In the genomic region with DNA sequence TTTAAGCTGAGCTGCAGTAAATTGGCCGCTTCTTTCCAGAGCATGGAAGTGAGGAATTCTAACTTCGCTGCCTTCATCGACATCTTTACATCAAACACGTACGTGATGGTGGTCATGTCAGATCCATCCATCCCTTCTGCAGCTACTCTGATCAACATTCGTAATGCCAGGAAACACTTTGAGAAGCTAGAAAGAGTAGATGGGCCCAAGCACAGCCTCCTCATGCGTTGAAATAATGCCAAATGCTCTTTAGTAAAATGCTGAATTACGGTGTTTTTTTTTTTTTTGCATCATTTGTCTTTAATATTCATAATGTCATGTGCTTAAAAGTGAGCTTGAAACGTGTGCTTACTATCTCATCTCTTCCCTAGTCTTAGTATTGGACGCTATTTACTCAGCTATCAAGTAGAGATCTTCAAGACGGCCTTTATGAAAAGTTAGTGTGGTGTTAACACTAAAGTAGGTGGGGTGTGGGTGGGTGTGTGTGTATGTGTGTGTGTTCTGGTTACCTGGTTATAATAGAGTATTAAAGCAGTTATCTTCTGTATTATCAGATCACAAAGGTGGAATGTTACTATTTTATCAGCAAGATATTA, we compare ENCODE assay signal across 8 mouse cellular contexts. TPM values are rescaled to one million over a fixed set of nuclear protein-coding genes. Genes with fewer than 3 reads are reported as not detected.
DNase-seq lines count a peak whose midpoint lies in the region; ATAC-seq and TF ChIP-seq lines count a peak whose summit lies in the region.

No protein-coding gene starts in this region.

- peak overlapping the region; percentile 80 to 87 for H3K4me3 ChIP-seq in heart, embryonic 14.5 days (ENCODE audit: control insufficient read depth in 1 of 2, insufficient read depth in 1 of 2, low read depth in 1 of 2, low read length in 2 of 2)
- H3K4me3 ChIP-seq in ES-Bruce4 (ENCODE audit: low read depth, low read length), result peak overlapping the region; percentile 90
- H3K4me3 ChIP-seq in forebrain, embryonic 14.5 days (ENCODE audit: low read depth, low read length), result peak overlapping the region; percentile 89
- H3K4me3 ChIP-seq in liver, embryonic 16.5 days (ENCODE audit: low read depth, low read length), result peak overlapping the region; percentile 79

- no peak for TF ChIP-seq EP300 in ES-Bruce4 (IDR thresholded peaks at IDR 0.05; ENCODE audit: insufficient read depth, low read depth, low read length)

- no peak for TF ChIP-seq CTCF in ES-Bruce4 (IDR thresholded peaks at IDR 0.05; ENCODE audit: low read depth, low read length)

- ATAC-seq in heart, embryonic 14.5 days (ENCODE audit: insufficient number of reproducible peaks, insufficient read depth, low FRiP score, low read depth), result no peak
- ATAC-seq in forebrain, embryonic 14.5 days, result no peak
- ATAC-seq in liver, embryonic 16.5 days (ENCODE audit: low read depth), result no peak
- no peak for ATAC-seq in megakaryocyte progenitor cell, adult 5-6 weeks (replicated peaks; ENCODE audit: poor library complexity)
- no peak for ATAC-seq in erythroid progenitor cell, adult 5-6 weeks (replicated peaks; ENCODE audit: low FRiP score, poor library complexity, severe bottlenecking)

- no peaks in the 10 kb centered on the region for H3K9me3 ChIP-seq in heart, embryonic 14.5 days (ENCODE audit: control insufficient read depth, low read length)
- H3K9me3 ChIP-seq in ES-Bruce4 (replicated peaks; ENCODE audit: control insufficient read depth, insufficient read depth, low read length, poor library complexity, severe bottlenecking), result no peaks in the 10 kb centered on the region
- H3K9me3 ChIP-seq in forebrain, embryonic 14.5 days (replicated peaks; ENCODE audit: control insufficient read depth, low read length), result no peaks in the 10 kb centered on the region
- H3K9me3 ChIP-seq in liver, embryonic 16.5 days (replicated peaks; ENCODE audit: control insufficient read depth, low read length), result no peaks in the 10 kb centered on the region

- peak overlapping the region; percentile 95 for H3K9ac ChIP-seq in heart, embryonic 14.5 days (ENCODE audit: low read length)
- peak overlapping the region; percentile 81 for H3K9ac ChIP-seq in ES-Bruce4 (ENCODE audit: low read depth, poor library complexity, severe bottlenecking)
- peak overlapping the region; percentile 98 for H3K9ac ChIP-seq in forebrain, embryonic 14.5 days (ENCODE audit: low read length)
- peak overlapping the region; percentile 86 for H3K9ac ChIP-seq in liver, embryonic 16.5 days (ENCODE audit: low read depth, low read length)

- H3K4me2 ChIP-seq in heart, embryonic 14.5 days (ENCODE audit: low read length), result peak overlapping the region; percentile 94
- peak overlapping the region; percentile 88 for H3K4me2 ChIP-seq in forebrain, embryonic 14.5 days (ENCODE audit: low read length)
- peak overlapping the region; percentile 82 for H3K4me2 ChIP-seq in liver, embryonic 16.5 days (ENCODE audit: low read depth, low read length)

- no peak for DNase-seq in heart, postnatal 4 days
- no peak for DNase-seq in forebrain, embryonic 14.5 days (ENCODE audit: low spot score)
- DNase-seq in adrenal gland, postnatal 36 days, result no peak

- H3K27me3 ChIP-seq in heart, embryonic 14.5 days (ENCODE audit: control insufficient read depth, insufficient read depth, low read length), result no peaks in the 10 kb centered on the region
- no peaks in the 10 kb centered on the region for H3K27me3 ChIP-seq in ES-Bruce4 (ENCODE audit: control insufficient read depth, insufficient read depth, low read length, poor library complexity, severe bottlenecking)
- no peaks in the 10 kb centered on the region for H3K27me3 ChIP-seq in forebrain, embryonic 14.5 days (replicated peaks; ENCODE audit: control insufficient read depth, insufficient read depth, low read length)
- no peaks in the 10 kb centered on the region for H3K27me3 ChIP-seq in liver, embryonic 16.5 days (ENCODE audit: control insufficient read depth, insufficient read depth, low read depth, low read length)

- no peak overlapping the region for H3K27ac ChIP-seq in heart, embryonic 14.5 days (replicated peaks in 1 of 2; ENCODE audit: control insufficient read depth in 1 of 2, insufficient read depth in 1 of 2, low read depth in 2 of 2, low read length in 2 of 2)
- H3K27ac ChIP-seq in ES-Bruce4 (ENCODE audit: insufficient read depth, low read length), result no peak overlapping the region
- 0 out of 2 replicates have a peak overlapping the region, but pooled peaks have one; percentile 96 for H3K27ac ChIP-seq in forebrain, embryonic 14.5 days (ENCODE audit: low read depth, low read length)
- peak overlapping the region; percentile 96 for H3K27ac ChIP-seq in liver, embryonic 16.5 days (ENCODE audit: low read length)

- H3K4me1 ChIP-seq in heart, embryonic 14.5 days (ENCODE audit: control insufficient read depth in 2 of 2, insufficient read depth in 2 of 2, low read length in 2 of 2), result peaks cover 2 to 23% of the 10 kb centered on the region in 2 experiments; a peak in 2 of 4 replicates
- H3K4me1 ChIP-seq in ES-Bruce4 (ENCODE audit: control insufficient read depth, insufficient read depth, low read length), result no peaks in the 10 kb centered on the region
- peaks cover 14% of the 10 kb centered on the region for H3K4me1 ChIP-seq in forebrain, embryonic 14.5 days (ENCODE audit: control insufficient read depth, insufficient read depth, low read length)
- H3K4me1 ChIP-seq in liver, embryonic 16.5 days (ENCODE audit: control insufficient read depth, low read depth, low read length), result peaks cover 22% of the 10 kb centered on the region

- TF ChIP-seq POLR2A in ES-Bruce4 (IDR thresholded peaks at IDR 0.05; ENCODE audit: insufficient read depth, low read length), result no peak

- peaks cover 28% of the 10 kb centered on the region for H3K36me3 ChIP-seq in heart, embryonic 14.5 days (ENCODE audit: control insufficient read depth, insufficient read depth, low read length)
- peaks cover 12% of the 10 kb centered on the region for H3K36me3 ChIP-seq in ES-Bruce4 (ENCODE audit: control insufficient read depth, insufficient read depth, low read length, poor library complexity, severe bottlenecking)
- H3K36me3 ChIP-seq in forebrain, embryonic 14.5 days (ENCODE audit: control insufficient read depth, insufficient read depth, low read length), result peaks cover 17% of the 10 kb centered on the region
- H3K36me3 ChIP-seq in liver, embryonic 16.5 days (ENCODE audit: control insufficient read depth, insufficient read depth), result peaks cover 8% of the 10 kb centered on the region

- WGBS in heart, embryonic 14.5 days, result 8% methylated on average over 11 of the region's 11 CpGs
- 8% methylated on average over 11 of the region's 11 CpGs for WGBS in forebrain, embryonic 14.5 days
- WGBS in liver, embryonic 16.5 days (ENCODE audit: insufficient replicate concordance), result 7% methylated on average over 11 of the region's 11 CpGs

RNA-seq across cellular contexts. Expression of a gene that starts 1.3 kb away (rescaled TPM):
- 67.4 and 72.3 TPM in 2 replicates for polyA plus RNA-seq in heart, embryonic 14.5 days (2014; fragmentation: Nextera tagmentation; extraction: Ambion mirVana)
- 10 to 100 TPM; 74.4 to 74.7 TPM for total RNA-seq in heart, postnatal 4 days (2021)
- 110 and 112 TPM in 2 replicates for polyA plus RNA-seq in ES-Bruce4 (2011; ENCODE audit: insufficient read depth, insufficient read length, low read depth, missing spikeins)
- 126 and 132 TPM in 2 replicates for polyA plus RNA-seq in forebrain, embryonic 14.5 days (2014; fragmentation: Nextera tagmentation; extraction: Ambion mirVana)
- 33.8 and 37.8 TPM in 2 replicates for polyA plus RNA-seq in liver, embryonic 16.5 days (2015; fragmentation: Nextera tagmentation; extraction: Ambion mirVana)
- total RNA-seq in megakaryocyte progenitor cell, adult 5-6 weeks (2015), result 31.0 and 34.5 TPM in 2 replicates
- total RNA-seq in megakaryocyte progenitor cell, adult 5-6 weeks (2017), result 12.4 and 12.5 TPM in 2 replicates
- 19.7 and 40.0 TPM in 2 replicates for total RNA-seq in erythroid progenitor cell, adult 5-6 weeks (2015; ENCODE audit: low replicate concordance)
- 8.3 and 14.5 TPM in 2 replicates for total RNA-seq in erythroid progenitor cell, adult 5-6 weeks (2017; ENCODE audit: low replicate concordance)
- 100 to 1,000 TPM; 110 to 118 TPM for total RNA-seq in adrenal gland, postnatal 36 days (2021)

RNA-seq across cellular contexts. Expression of a gene that starts 18.6 kb away (rescaled TPM):
- polyA plus RNA-seq in heart, embryonic 14.5 days (2014; fragmentation: Nextera tagmentation; extraction: Ambion mirVana), result 0.15 TPM in 1 of 2 replicates, not detected in the other
- not detected for total RNA-seq in heart, postnatal 4 days (2021)
- not detected in 2 replicates for polyA plus RNA-seq in ES-Bruce4 (2011; ENCODE audit: insufficient read depth, insufficient read length, low read depth, missing spikeins)
- not detected in 2 replicates for polyA plus RNA-seq in forebrain, embryonic 14.5 days (2014; fragmentation: Nextera tagmentation; extraction: Ambion mirVana)
- polyA plus RNA-seq in liver, embryonic 16.5 days (2015; fragmentation: Nextera tagmentation; extraction: Ambion mirVana), result not detected in 2 replicates
- total RNA-seq in megakaryocyte progenitor cell, adult 5-6 weeks (2015), result not detected in 2 replicates
- total RNA-seq in megakaryocyte progenitor cell, adult 5-6 weeks (2017), result not detected in 2 replicates
- total RNA-seq in erythroid progenitor cell, adult 5-6 weeks (2015; ENCODE audit: low replicate concordance), result not detected in 2 replicates
- not detected in 2 replicates for total RNA-seq in erythroid progenitor cell, adult 5-6 weeks (2017; ENCODE audit: low replicate concordance)
- total RNA-seq in adrenal gland, postnatal 36 days (2021), result not detected

RNA-seq across cellular contexts. Expression of a gene that starts 35.1 kb away (rescaled TPM):
- 9.4 and 10.6 TPM in 2 replicates for polyA plus RNA-seq in heart, embryonic 14.5 days (2014; fragmentation: Nextera tagmentation; extraction: Ambion mirVana)
- 10 to 100 TPM; 11.9 to 15.4 TPM for total RNA-seq in heart, postnatal 4 days (2021)
- 50.0 and 55.6 TPM in 2 replicates for polyA plus RNA-seq in ES-Bruce4 (2011; ENCODE audit: insufficient read depth, insufficient read length, low read depth, missing spikeins)
- 11.5 and 12.7 TPM in 2 replicates for polyA plus RNA-seq in forebrain, embryonic 14.5 days (2014; fragmentation: Nextera tagmentation; extraction: Ambion mirVana)
- 10.5 and 11.2 TPM in 2 replicates for polyA plus RNA-seq in liver, embryonic 16.5 days (2015; fragmentation: Nextera tagmentation; extraction: Ambion mirVana)
- total RNA-seq in megakaryocyte progenitor cell, adult 5-6 weeks (2015), result 22.6 and 26.3 TPM in 2 replicates
- 28.4 and 35.1 TPM in 2 replicates for total RNA-seq in megakaryocyte progenitor cell, adult 5-6 weeks (2017)
- total RNA-seq in erythroid progenitor cell, adult 5-6 weeks (2015; ENCODE audit: low replicate concordance), result 11.5 and 19.3 TPM in 2 replicates
- 16.9 and 27.2 TPM in 2 replicates for total RNA-seq in erythroid progenitor cell, adult 5-6 weeks (2017; ENCODE audit: low replicate concordance)
- total RNA-seq in adrenal gland, postnatal 36 days (2021), result 10 to 100 TPM; 10.2 to 12.2 TPM

Comparison
In these comparisons a context has a peak if more than half of its experiments do, and no peak if none do; other contexts are left out.
1. H3K27ac ChIP-seq: peak in forebrain, embryonic 14.5 days (single experiment) and liver, embryonic 16.5 days (single experiment); none in heart, embryonic 14.5 days (0 of 2) and ES-Bruce4 (single experiment).
2. Peak in every context shown above with its lines, with median percentiles within 50 percentile points of each other: H3K4me2 ChIP-seq, H3K4me3 ChIP-seq and H3K9ac ChIP-seq.